Mouse (Mus musculus) CH12F3 (cell line): Measurements from ENCODE around the gene Smim13.
"Not testable (repeated sequence)": the region's sequence is repeated elsewhere in the genome, so short reads cannot be mapped to it uniquely, and the experiment has no call there.

Experiments
- in situ Hi-C: fragments of 300-500 bp; cut with MboI; formaldehyde crosslinking; loops from 2 replicates; pipeline ENCODE4 v1.14.3; 2020; ENCODE audit warnings: low sequenced_read_pairs

Smim13 gene

GRCm38 (mm10) chr13:41235845-41236741 lies 13.6 kb upstream of the Smim13 start:
- in situ Hi-C loops, result loop anchor here (10.0 to 25.0 kb wide), 2 partner anchors 99 to 391 kb away; no protein-coding TSS in a partner anchor

- in situ Hi-C loops, result loop anchor here (10.0 to 25.0 kb wide), 2 partner anchors 101 to 393 kb away; no protein-coding TSS in a partner anchor
Observed at GRCm38 (mm10) chr13:41238035-41238804, 11.4 kb upstream of the Smim13 start.

GRCm38 (mm10) chr13:41238805-41239130 lies 10.9 kb upstream of the Smim13 start:
- in situ Hi-C loops, result loop anchor here (10.0 to 25.0 kb wide), 2 partner anchors 101 to 394 kb away; no protein-coding TSS in a partner anchor

- in situ Hi-C loops, result loop anchor here (25.0 kb wide), 1 partner anchor 104 kb away; no protein-coding TSS in a partner anchor
Observed at GRCm38 (mm10) chr13:41241557-41241956, 8.1 kb upstream of the Smim13 start.

GRCm38 (mm10) chr13:41244306-41244830 lies 5.3 kb upstream of the Smim13 start:
- in situ Hi-C loops, result loop anchor here (25.0 kb wide), 1 partner anchor 107 kb away; no protein-coding TSS in a partner anchor

GRCm38 (mm10) chr13:41248751-41249520 lies 708 bp upstream of the Smim13 start:
- in situ Hi-C loops, result loop anchor here (25.0 kb wide), 1 partner anchor 112 kb away; no protein-coding TSS in a partner anchor

- in situ Hi-C loops, result no loop called here
Observed at GRCm38 (mm10) chr13:41250318-41250981, 806 bp downstream of the Smim13 start.

GRCm38 (mm10) chr13:41251232-41251631 lies 1.6 kb downstream of the Smim13 start:
- in situ Hi-C loops, result not testable (repeated sequence)

- in situ Hi-C loops, result no loop called here
Observed at GRCm38 (mm10) chr13:41251667-41252066, 2.0 kb downstream of the Smim13 start.

- in situ Hi-C loops, result no loop called here
Observed at GRCm38 (mm10) chr13:41252141-41252540, 2.5 kb downstream of the Smim13 start.

- in situ Hi-C loops, result no loop called here
Observed at GRCm38 (mm10) chr13:41252736-41253135, 3.1 kb downstream of the Smim13 start.

- in situ Hi-C loops, result no loop called here
Observed at GRCm38 (mm10) chr13:41256126-41256525, 6.5 kb downstream of the Smim13 start.

GRCm38 (mm10) chr13:41256962-41257361 lies 7.3 kb downstream of the Smim13 start:
- in situ Hi-C loops, result no loop called here

GRCm38 (mm10) chr13:41257851-41258250 lies 8.2 kb downstream of the Smim13 start:
- in situ Hi-C loops, result no loop called here

GRCm38 (mm10) chr13:41261617-41262016 lies 12.0 kb downstream of the Smim13 start:
- in situ Hi-C loops, result not testable (repeated sequence)

- in situ Hi-C loops, result no loop called here
Observed at GRCm38 (mm10) chr13:41263304-41264006, 13.8 kb downstream of the Smim13 start.

GRCm38 (mm10) chr13:41267827-41268408 lies 18.3 kb downstream of the Smim13 start:
- in situ Hi-C loops, result no loop called here

GRCm38 (mm10) chr13:41273927-41274650 lies 24.4 kb downstream of the Smim13 start, which contains the start of gene Gm17364:
Gene Gm17364, minus strand, starts transcription at chr13:41273977.
- in situ Hi-C loops, result no loop called here
